Mouse (Mus musculus) WW6 (cell line): ENCODE measurements at regions not wholly inside any gene's neighbourhood (a gene's known extent, or its start where the extent isn't known, plus 50 kb on each side); places are given as distances from the start of the nearest gene placed in this dataset.

Source experiments
- DNase-seq: peaks from one replicate; pipeline ENCODE4 v3.0.0-alpha.2; 2013; ENCODE audit warnings: low read depth, low spot score

DNA sequence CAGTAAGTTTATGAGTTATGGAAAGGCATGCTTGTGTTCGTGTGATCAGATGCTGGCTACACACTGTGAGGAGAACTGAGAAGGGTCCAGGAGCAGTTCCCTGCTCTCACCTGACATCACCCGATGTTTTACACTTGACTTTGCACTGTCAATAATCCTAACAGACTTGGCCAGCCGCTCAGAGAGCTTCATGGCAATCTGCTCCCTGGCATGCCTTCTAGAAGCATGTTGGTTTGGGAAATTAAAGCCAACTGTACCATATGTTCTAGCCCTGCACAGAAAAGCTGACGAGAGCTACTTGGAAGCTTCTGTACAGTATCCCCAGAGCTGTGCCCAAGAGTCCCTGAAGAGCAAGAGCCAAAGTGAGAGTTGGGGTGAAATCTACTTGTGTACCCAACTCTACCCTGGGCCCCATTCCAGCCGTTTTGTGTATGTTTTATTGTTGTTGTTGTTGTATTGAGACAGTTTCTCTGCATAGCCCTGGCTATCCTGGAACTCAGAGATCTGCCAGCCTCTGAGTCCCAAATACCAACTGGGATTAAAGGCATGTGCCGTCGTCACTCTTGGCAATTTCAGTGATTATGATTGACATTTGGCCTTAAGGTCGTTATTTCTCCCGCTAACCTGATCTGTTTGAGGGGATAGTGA, 56.5 kb upstream of the Cnksr3 start:
- no peak for DNase-seq

DNA sequence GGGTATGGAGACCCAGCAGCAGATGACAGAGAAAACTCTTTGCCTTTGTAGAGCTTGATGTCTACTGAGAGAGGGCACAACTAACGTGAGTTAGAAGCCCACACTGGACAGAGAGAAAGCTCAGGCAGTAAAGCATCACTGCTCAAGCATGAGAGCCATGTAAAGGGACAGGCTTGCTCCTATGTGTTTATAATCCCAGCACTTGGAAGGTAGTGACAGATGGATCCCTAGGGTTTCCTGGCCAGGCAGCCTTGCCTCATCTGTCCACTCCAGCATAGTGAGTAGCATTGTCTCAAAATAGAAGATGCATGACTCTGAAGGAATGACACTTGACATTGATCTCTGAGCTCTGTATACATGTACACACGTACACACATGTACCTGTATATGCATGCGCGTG, 55.9 kb upstream of the Cnksr3 start:
- no peak for DNase-seq

DNA sequence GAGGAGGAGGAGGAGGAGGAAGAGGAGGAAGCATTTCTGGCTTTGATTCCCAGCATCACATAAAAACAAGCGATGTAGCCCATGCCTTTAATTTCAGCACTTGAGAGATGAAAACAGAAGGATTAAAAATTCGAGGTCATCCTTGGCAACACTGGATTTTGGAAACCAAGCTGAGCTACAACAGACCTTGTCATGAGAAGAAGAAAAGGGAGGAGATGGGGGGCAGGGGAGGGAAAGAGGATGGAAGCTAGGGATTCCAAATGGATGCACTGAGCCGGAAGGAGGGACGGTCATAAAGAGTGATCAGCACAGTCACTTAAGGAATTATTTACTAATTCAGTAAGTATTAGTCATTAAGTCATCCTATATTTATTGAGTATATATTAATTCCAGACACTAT, 55.1 kb upstream of the Cnksr3 start:
- DNase-seq: no peak

DNA sequence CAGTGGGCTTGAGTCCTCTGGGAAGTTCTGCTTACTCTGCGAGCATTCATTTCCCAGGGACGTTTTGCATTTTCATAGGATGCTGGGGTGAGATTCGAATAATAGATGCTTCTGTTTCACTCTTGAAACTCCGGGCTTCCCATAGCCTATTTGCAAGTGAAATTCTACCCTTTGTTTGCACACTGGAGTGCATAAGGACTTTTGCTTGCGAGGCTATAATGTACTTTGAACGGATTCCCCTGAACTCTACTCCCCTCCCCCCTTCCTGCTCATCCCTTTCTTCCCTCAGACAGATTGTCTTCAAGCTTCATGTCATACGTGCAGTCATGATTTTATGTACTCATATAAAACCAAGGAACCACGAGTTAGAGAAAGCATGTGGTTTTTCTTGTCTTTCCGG, 53.4 kb upstream of the Cnksr3 start:
- DNase-seq: no peak

DNA sequence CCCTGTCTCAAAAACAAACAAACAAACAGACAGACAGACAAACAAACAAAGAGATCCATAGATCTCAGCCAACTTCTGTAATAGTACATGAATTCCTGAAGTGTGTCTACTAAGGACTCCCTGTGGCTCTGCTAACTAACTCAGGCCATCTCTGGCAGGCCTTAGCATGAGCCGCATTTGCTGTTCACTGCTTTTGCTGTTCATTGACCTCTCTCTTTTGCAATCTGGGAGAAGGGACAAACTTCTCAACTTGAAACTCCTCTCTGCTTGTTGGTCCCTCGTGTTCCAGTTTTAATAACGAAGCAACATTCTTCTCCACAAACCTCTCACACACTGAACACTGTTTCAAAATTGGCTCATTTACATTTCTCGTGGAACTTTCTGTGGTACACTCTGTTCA, 52.7 kb upstream of the Cnksr3 start:
- no peak for DNase-seq
